Mouse (Mus musculus): Measurements from ENCODE around the gene Enthd1. TPM values are rescaled to one million over a fixed set of nuclear protein-coding genes. Genes with fewer than 3 reads are reported as not detected.

Enthd1 gene
- total RNA-seq, 2 experiments from 2014 or later: not detected

GRCm38 (mm10) chr15:80430324-80430723 is 134.6 kb downstream of the Enthd1 start:
- no peak for ATAC-seq (replicated peaks; ENCODE audit: low FRiP score, poor library complexity, severe bottlenecking)

GRCm38 (mm10) chr15:80418146-80418545 is 146.8 kb downstream of the Enthd1 start:
- no peak for ATAC-seq (replicated peaks; ENCODE audit: low FRiP score, poor library complexity, severe bottlenecking)

DNA sequence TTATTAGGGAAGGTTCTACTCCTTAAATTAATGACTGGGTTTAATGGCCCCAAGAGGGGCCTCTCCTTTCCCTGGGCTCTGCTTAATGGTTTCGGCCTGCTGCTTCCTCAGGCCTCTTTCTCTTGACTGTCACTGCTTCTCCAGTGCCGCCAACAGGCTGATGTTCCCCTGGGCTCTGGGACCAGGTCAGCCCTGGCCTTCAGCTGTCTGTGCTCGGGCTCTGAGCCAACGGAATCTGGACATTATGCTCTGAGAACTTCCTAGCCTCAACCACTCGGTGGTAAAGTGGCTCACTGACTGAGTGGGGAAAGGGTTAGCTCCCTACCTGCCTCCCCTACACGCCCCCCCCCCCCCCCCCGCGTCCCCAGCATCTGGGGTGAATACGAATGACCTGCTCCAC is 147.9 kb downstream of the Enthd1 start:
- no peak for ATAC-seq (replicated peaks; ENCODE audit: low FRiP score, poor library complexity, severe bottlenecking)

DNA sequence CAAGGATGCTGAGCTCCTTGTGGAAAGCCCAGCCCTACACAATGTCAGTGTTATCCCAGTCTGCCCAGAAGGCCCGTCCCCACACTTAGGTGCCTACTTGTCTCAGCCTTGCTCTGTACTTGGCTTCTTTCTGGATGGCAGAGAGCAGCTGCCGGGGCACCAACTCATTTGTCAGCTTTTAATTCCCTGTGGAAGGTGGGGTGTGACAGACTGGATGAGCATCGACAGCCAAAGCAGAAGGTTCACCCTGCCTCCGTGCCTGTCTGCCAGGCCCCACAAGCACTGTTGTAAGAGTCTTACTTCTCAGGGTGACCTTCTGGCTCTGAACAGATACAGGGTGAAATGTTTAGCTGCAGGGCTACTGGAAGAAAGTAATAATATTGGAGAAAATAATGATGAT is 149.8 kb downstream of the Enthd1 start:
- no peak for ATAC-seq (replicated peaks; ENCODE audit: low FRiP score, poor library complexity, severe bottlenecking)

GRCm38 (mm10) chr15:80413988-80414721 is 150.8 kb downstream of the Enthd1 start:
- no peak for ATAC-seq (replicated peaks; ENCODE audit: low FRiP score, poor library complexity, severe bottlenecking)

DNA sequence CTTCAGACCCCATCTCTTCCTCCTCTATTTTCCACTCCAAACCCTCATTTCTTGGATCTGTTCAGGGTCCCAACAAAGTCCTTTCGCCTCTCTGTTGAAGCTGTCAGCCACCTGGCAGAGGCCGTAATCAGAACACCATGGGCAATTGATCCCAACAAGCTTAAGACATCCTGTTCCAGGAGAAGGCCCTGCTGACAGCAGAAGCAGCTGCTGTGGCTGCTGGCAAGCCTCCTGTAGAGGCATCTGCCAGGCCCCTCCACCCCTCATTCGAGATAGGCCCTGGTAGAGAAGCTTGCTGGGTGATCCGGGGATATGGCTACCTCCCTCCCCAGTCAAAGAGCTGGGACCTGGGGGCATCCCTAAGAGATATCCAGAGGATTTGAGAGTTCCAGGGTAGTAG is 151.9 kb downstream of the Enthd1 start:
- no peak for ATAC-seq (replicated peaks; ENCODE audit: low FRiP score, poor library complexity, severe bottlenecking)

DNA sequence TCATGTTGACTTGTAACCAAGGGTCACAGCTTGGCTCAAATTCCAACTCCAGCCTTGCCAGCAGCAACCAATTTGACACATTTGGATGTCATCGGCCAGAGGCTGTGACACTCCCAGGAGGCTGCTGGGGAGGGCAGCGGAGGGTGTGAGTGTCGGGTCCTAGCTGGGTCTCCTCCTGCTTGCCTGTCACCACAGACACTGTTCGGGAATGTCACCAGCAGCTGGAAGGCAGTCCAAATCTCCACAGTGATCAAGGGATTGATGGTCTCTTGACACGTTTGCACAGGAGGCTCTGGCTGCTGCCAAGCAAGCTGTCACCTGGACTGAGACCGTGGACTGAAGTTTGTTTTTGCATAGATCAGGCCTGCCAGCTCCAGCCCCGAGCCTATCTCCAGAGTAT is 154.3 kb downstream of the Enthd1 start:
- ATAC-seq (replicated peaks; ENCODE audit: low FRiP score, poor library complexity, severe bottlenecking): no peak

GRCm38 (mm10) chr15:80407873-80408272 is 157.1 kb downstream of the Enthd1 start:
- no peak for ATAC-seq (replicated peaks; ENCODE audit: low FRiP score, poor library complexity, severe bottlenecking)

Other genes starting within 250 kb of the Enthd1 start
- gene Grap2, start 7.4 kb upstream of the Enthd1 start, total RNA-seq (2015; ENCODE audit: low replicate concordance): 32.7 and 50.8 TPM in 2 replicates
- 28.5 and 35.9 TPM in 2 replicates for gene Grap2, start 7.4 kb upstream of the Enthd1 start, total RNA-seq (2017; ENCODE audit: low replicate concordance)
- 1.1 TPM in 1 of 2 replicates, not detected in the other for gene Fam83f, start 106.7 kb upstream of the Enthd1 start, total RNA-seq (2015; ENCODE audit: low replicate concordance)
- not detected in 2 replicates for gene Fam83f, start 106.7 kb upstream of the Enthd1 start, total RNA-seq (2017; ENCODE audit: low replicate concordance)
- gene Tnrc6b, start 146.2 kb upstream of the Enthd1 start, total RNA-seq (2015; ENCODE audit: low replicate concordance): 113 and 187 TPM in 2 replicates
- gene Tnrc6b, start 146.2 kb upstream of the Enthd1 start, total RNA-seq (2017; ENCODE audit: low replicate concordance): 141 and 357 TPM in 2 replicates